In genomic region chr12:72082370-72082769, GRCm38 (mm10) we compare ENCODE assay signal across 8 mouse cellular contexts. TPM values are rescaled to one million over a fixed set of nuclear protein-coding genes. Genes with fewer than 3 reads are reported as not detected.
DNase-seq lines count a peak whose midpoint lies in the region; ATAC-seq lines count a peak whose summit lies in the region.
"Had no signal": no experiment of that assay in that cellular context is flagged by ENCODE, and none has a peak within 500 bp of the region (broad histone marks: within the 10 kb centered on the region; RNA-seq: fewer than 3 reads in every experiment).

No protein-coding gene starts in this region.

- WGBS in hindbrain, embryonic 15.5 days: 37% methylated on average over 18 of the region's 18 CpGs
- 26% methylated on average over 18 of the region's 18 CpGs for WGBS in liver, embryonic 12.5 days (ENCODE audit: insufficient replicate concordance)

- H3K27ac ChIP-seq in hindbrain, embryonic 15.5 days (replicated peaks): no peak overlapping the region
- no peak overlapping the region for H3K27ac ChIP-seq in liver, embryonic 12.5 days

- peaks cover 27% of the 10 kb centered on the region for H3K4me1 ChIP-seq in hindbrain, embryonic 15.5 days (replicated peaks)
- peaks cover 30% of the 10 kb centered on the region for H3K4me1 ChIP-seq in liver, embryonic 12.5 days

- H3K36me3 ChIP-seq in hindbrain, embryonic 15.5 days: no peaks in the 10 kb centered on the region
- no peaks in the 10 kb centered on the region for H3K36me3 ChIP-seq in liver, embryonic 12.5 days

- H3K4me2 ChIP-seq in hindbrain, embryonic 15.5 days: peak overlapping the region; percentile 49
- H3K4me2 ChIP-seq in liver, embryonic 12.5 days: peak overlapping the region; percentile 55

- peak; percentile 67 for DNase-seq in R1 (ENCODE audit: low read depth, low spot score)
- DNase-seq in embryo, embryonic 10.5 days (ENCODE audit: low spot score): peak; percentile 32
- peak; percentile 52 for DNase-seq in ovary, postnatal 36 days (ENCODE audit: low spot score)
- no peak for DNase-seq in thymus, postnatal 25 days
- no peak for DNase-seq in right cerebral cortex, postnatal 36 days (ENCODE audit: low spot score in 2 of 2)

- H3K9me3 ChIP-seq in hindbrain, embryonic 15.5 days: no peaks in the 10 kb centered on the region
- no peaks in the 10 kb centered on the region for H3K9me3 ChIP-seq in liver, embryonic 12.5 days (replicated peaks)

- 0 out of 2 replicates have a peak overlapping the region, but pooled peaks have one; percentile 14 for H3K9ac ChIP-seq in hindbrain, embryonic 15.5 days
- H3K9ac ChIP-seq in liver, embryonic 12.5 days: no peak overlapping the region

- no peak for ATAC-seq in hindbrain, embryonic 15.5 days (ENCODE audit: low FRiP score, low read depth)
- no peak for ATAC-seq in liver, embryonic 12.5 days

- H3K4me3 ChIP-seq in hindbrain, embryonic 15.5 days: peak overlapping the region; percentile 8; the same call in 1 of the 2 replicates
- H3K4me3 ChIP-seq in liver, embryonic 12.5 days: peak overlapping the region; percentile 15; the same call in 1 of the 2 replicates
- H3K4me3 ChIP-seq: myocyte had no signal

- H3K27me3 ChIP-seq in hindbrain, embryonic 15.5 days: no peaks in the 10 kb centered on the region
- peaks cover 31% of the 10 kb centered on the region for H3K27me3 ChIP-seq in liver, embryonic 12.5 days (replicated peaks)

RNA-seq across cellular contexts. Expression of gene L3hypdh, which starts 2.9 kb away (rescaled TPM):
- 11.7 and 12.7 TPM in 2 replicates for polyA plus RNA-seq in hindbrain, embryonic 15.5 days (2015; fragmentation: Nextera tagmentation; extraction: Ambion mirVana)
- polyA plus RNA-seq in liver, embryonic 12.5 days (2016; fragmentation: Nextera tagmentation; extraction: Ambion mirVana): 5.2 and 5.3 TPM in 2 replicates

RNA-seq across cellular contexts. Expression of gene Jkamp, which starts 3.0 kb away (rescaled TPM):
- polyA plus RNA-seq in hindbrain, embryonic 15.5 days (2015; fragmentation: Nextera tagmentation; extraction: Ambion mirVana): 122 and 127 TPM in 2 replicates
- polyA plus RNA-seq in liver, embryonic 12.5 days (2016; fragmentation: Nextera tagmentation; extraction: Ambion mirVana): 22.1 and 22.9 TPM in 2 replicates

RNA-seq across cellular contexts. Expression of gene Gpr135, which starts 11.4 kb away (rescaled TPM):
- 6.7 and 8.4 TPM in 2 replicates for polyA plus RNA-seq in hindbrain, embryonic 15.5 days (2015; fragmentation: Nextera tagmentation; extraction: Ambion mirVana)
- polyA plus RNA-seq in liver, embryonic 12.5 days (2016; fragmentation: Nextera tagmentation; extraction: Ambion mirVana): 0.18 and 0.25 TPM in 2 replicates

Comparison
In these comparisons a context has a peak if more than half of its experiments do, and no peak if none do; other contexts are left out.
1. DNase-seq: peak in R1 (single experiment), embryo, embryonic 10.5 days (single experiment) and ovary, postnatal 36 days (single experiment); none in thymus, postnatal 25 days (single experiment) and right cerebral cortex, postnatal 36 days (0 of 2).